Mouse (Mus musculus) midbrain, postnatal 0 days (tissue): ENCODE measurements around the gene Evi5. TPM values are rescaled to one million over a fixed set of nuclear protein-coding genes. Genes with fewer than 3 reads are reported as not detected.

ENCODE experiments used
- ATAC-seq: fragments of 200-750 bp; cut with Nextera tagmentation; 2 replicates; pipeline ENCODE4 v1.8.0; 2017; ENCODE audit warnings: moderate number of reproducible peaks, mild to moderate bottlenecking, moderate TSS enrichment, moderate library complexity; ENCODE audit not compliant: low FRiP score
- DNase-seq: peaks from one replicate; pipeline ENCODE4 v3.0.0-alpha.2; 2015; ENCODE audit warnings: low spot score
- H3K27ac ChIP-seq: fragments of 300-500 bp; sonication (generic); 2 replicates; pipeline ENCODE4 v1.5.1; 2014; ENCODE audit warnings: low read depth, mild to moderate bottlenecking, low read length, mixed read lengths
- H3K27me3 ChIP-seq: fragments of 300-500 bp; sonication (generic); 2 replicates; pipeline ENCODE4 v1.6.1; 2014; ENCODE audit warnings: low read length, control low read depth, mixed read lengths; ENCODE audit not compliant: insufficient read depth
- H3K36me3 ChIP-seq: fragments of 300-500 bp; sonication (generic); 2 replicates; pipeline ENCODE4 v1.6.1; 2014; ENCODE audit warnings: low read length, control low read depth, mixed read lengths; ENCODE audit not compliant: insufficient read depth
- H3K4me1 ChIP-seq: fragments of 300-500 bp; sonication (generic); 2 replicates; pipeline ENCODE4 v1.6.1; 2014; ENCODE audit warnings: mild to moderate bottlenecking, control low read depth, antibody characterized with exemption, low read length, mixed read lengths; ENCODE audit not compliant: insufficient read depth
- H3K4me2 ChIP-seq: fragments of 300-500 bp; sonication (generic); 2 replicates; pipeline ENCODE4 v1.6.1; 2014; ENCODE audit warnings: low read depth, mild to moderate bottlenecking, low read length, mixed read lengths; ENCODE audit not compliant: poor library complexity, severe bottlenecking
- H3K4me3 ChIP-seq: fragments of 300-500 bp; sonication (generic); 2 replicates; pipeline ENCODE4 v1.5.1; 2014; ENCODE audit warnings: low read depth, mild to moderate bottlenecking, low read length, moderate library complexity
- H3K9ac ChIP-seq: fragments of 300-500 bp; sonication (generic); replicated peaks from 2 replicates; pipeline ENCODE4 v1.6.1; 2014; ENCODE audit warnings: mild to moderate bottlenecking, low read length, moderate library complexity, mixed read lengths; ENCODE audit not compliant: poor library complexity, severe bottlenecking
- H3K9me3 ChIP-seq: fragments of 300-500 bp; sonication (generic); 2 replicates; pipeline ENCODE4 v1.6.1; 2016; ENCODE audit warnings: low read length, control low read depth
- CTCF ChIP-seq: IDR thresholded peaks from 2 replicates; pipeline ENCODE4 v1.5.1; 2016; ENCODE audit warnings: antibody characterized with exemption, mild to moderate bottlenecking
- WGBS: fragments of 180-500 bp; shearing (Covaris S2); extraction: QIAGEN DNeasy Blood & Tissue Kit; methylation state at CpG from one replicate; pipeline ENCODE4 v1.1.7; 2014; 5-methylcytosine and 5-hydroxymethylcytosine counted together
- polyA plus RNA-seq: library from polyadenylated mRNA; unstranded; fragments of >200 nt; fragmentation: Nextera tagmentation; extraction: Ambion mirVana; gene quantifications from 2 replicates; pipeline ENCODE4 v1.2.1, GENCODE M21; 2015
- total RNA-seq: library from RNA; depleted of rRNA; stranded (reverse); fragments of >200 nt; gene quantifications from 2 replicates; pipeline ENCODE4 v1.2.3, GENCODE M21; 2014

Gene Evi5
- total and polyA plus RNA-seq, 2 experiments from 2014 or later: 47.1 to 55.0 TPM

DNA sequence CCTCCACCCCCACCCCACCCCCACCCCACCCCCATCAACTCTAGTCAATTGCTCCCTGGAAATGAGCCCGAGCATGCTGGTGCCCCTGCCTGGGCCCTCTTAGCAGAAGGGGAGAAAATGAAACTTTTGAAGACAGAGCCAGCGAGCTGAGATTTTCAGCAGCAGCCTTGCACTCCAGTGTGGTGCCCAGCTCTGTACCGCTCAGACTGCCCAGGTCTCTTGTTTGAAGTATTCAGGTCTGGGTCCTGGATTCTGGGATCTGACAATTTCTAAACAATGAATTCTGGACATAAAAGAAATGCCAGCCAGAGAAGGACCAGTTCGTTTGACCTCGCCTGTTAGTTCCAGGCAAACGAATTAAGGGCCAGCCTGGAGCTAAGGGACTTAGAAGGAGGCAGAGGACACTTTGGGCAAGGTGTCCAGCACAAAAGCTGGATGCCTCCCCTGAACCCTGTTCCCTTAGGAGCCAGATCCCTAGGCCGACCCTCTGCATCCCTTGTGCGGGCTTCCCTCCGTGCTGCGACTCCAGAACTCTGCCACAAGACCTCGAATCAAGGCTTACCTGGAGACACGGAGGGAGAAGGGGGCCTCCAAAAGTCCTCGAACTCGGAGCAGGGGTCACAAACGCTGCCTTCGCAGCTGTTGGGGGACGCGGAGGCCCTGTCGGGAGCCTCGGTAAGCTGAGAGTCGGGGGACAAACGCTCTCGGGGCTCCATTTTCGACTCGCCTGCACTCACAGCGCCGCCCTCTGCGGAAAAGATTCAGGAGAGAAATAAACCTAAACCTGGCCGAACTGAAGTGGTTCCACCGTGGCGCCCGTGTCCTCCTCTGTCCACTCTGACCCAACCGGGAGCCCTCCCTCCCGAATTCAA lies 152.0 kb downstream of the Evi5 start:
- Histone ChIP-seq H3K9me3 (no peaks in the 10 kb centered on the region), H3K4me3 (0 out of 2 replicates have a peak overlapping the region, but pooled peaks have one; percentile 5)
- TF ChIP-seq CTCF: no peak

DNA sequence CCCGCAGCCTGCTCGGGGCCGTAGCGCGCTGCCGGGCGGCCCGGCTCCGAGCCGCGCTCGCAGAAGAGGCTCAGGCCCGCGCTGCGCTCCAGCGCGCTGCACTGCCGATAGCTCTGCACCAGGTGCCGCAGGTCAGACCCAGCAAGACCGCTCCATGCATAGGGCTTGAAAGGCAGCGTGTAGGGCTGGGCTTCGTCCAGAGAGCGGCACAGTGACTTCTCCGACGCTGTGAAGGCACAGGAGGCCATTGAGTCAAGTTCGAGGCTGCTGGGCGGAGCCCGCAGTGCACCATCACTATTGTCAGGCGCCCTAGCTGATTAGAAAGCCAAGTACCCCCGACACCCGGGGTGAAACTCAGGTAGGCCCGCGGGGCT lies 153.3 kb downstream of the Evi5 start:
- H3K27me3 ChIP-seq: peaks cover 79% of the 10 kb centered on the region
- peak overlapping the region; percentile 62 for H3K4me2 ChIP-seq
- H3K36me3 ChIP-seq: no peaks in the 10 kb centered on the region
- under 1% methylated on average over 33 of the region's 33 CpGs for WGBS
- no peak overlapping the region for H3K9ac ChIP-seq
- TF ChIP-seq CTCF: no peak
- ATAC-seq (peak; percentile 32; the same call in 1 of the 2 replicates), DNase-seq (no peak)
- H3K4me3 ChIP-seq: peak overlapping the region; percentile 37
- no peak overlapping the region for H3K27ac ChIP-seq
- H3K4me1 ChIP-seq: peaks cover 19% of the 10 kb centered on the region
- no peaks in the 10 kb centered on the region for H3K9me3 ChIP-seq

More for the DNA sequence above, 152.0 kb downstream of the Evi5 start:
- Histone ChIP-seq H3K9ac (no peak overlapping the region), H3K4me1 (peaks cover 20% of the 10 kb centered on the region), H3K4me2 (peak overlapping the region; percentile 15; the same call in 1 of the 2 replicates), H3K36me3 (no peaks in the 10 kb centered on the region), H3K27ac (no peak overlapping the region), H3K27me3 (peaks cover 70% of the 10 kb centered on the region)
- WGBS: under 1% methylated on average over 34 of the region's 34 CpGs
- DNase-seq (no peak), ATAC-seq (no peak)

DNA sequence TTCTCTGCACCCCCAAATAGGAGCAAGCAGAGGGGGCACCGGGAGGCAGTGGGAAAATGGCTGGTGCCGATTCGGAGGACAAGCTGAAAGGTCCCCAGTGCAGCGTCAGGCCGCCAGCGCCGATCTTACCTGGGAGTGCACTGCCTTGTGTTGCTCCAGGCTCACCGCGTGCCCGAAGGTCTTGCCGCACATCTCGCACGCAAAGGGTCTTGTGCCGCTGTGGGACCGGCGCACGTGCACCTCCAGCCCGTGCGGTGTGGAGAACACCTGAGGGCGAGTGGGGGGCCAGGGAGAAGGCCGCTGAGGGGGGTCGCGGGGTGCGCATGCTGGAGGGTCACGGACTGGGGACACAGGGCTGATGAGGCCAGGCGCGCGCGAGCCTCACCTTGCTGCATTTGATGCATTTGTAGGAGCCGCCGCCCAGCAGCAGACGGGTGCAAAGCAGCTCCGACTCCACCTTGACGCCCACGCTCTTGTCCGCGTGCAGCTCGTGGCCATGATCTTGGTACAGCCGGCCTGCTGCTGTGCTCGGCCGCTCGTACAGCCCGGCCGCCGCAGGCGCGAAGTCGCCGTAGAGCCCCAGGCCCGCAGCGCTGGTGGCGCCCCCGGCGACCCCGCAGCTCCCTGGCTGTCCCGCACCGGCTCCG lies 153.8 kb downstream of the Evi5 start:
- Histone ChIP-seq H3K4me2 (peak overlapping the region; percentile 62), H3K9me3 (no peaks in the 10 kb centered on the region), H3K36me3 (no peaks in the 10 kb centered on the region), H3K27ac (no peak overlapping the region), H3K4me1 (peaks cover 15% of the 10 kb centered on the region), H3K27me3 (peaks cover 75% of the 10 kb centered on the region), H3K9ac (no peak overlapping the region), H3K4me3 (peak overlapping the region; percentile 37)
- 4% methylated on average over 46 of the region's 58 CpGs for WGBS
- no peak for TF ChIP-seq CTCF
- ATAC-seq: peak; percentile 45; the same call in 1 of the 2 replicates
- DNase-seq: no peak

DNA sequence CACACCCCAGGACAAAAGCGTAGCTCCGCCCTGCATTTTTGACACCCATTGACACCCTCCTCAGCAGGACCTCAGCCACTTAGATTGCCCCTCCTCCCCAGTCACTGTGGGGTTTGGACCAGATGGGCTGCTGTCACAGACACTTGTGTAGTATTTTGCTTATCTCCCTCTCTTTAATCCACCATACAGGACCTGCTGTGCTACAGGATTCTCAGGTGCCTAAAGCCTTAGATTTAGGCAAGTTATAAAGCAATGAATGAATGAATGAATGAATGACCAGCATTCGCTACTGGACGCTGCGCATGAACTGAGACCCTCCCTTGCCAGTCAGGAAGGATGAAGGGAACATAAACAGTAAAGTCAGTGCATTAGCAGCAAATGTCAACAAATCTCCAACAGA lies 154.4 kb downstream of the Evi5 start:
- no peak for TF ChIP-seq CTCF
- Histone ChIP-seq H3K9ac (no peak overlapping the region), H3K27ac (no peak overlapping the region), H3K4me3 (peak overlapping the region; percentile 37; the same call in 1 of the 2 replicates), H3K9me3 (no peaks in the 10 kb centered on the region), H3K27me3 (peaks cover 69% of the 10 kb centered on the region), H3K36me3 (no peaks in the 10 kb centered on the region), H3K4me2 (no peak overlapping the region; the same call in 1 of the 2 replicates), H3K4me1 (peaks cover 15% of the 10 kb centered on the region)
- ATAC-seq: no peak
- 6% methylated on average over 5 of the region's 5 CpGs for WGBS
- DNase-seq: no peak

DNA sequence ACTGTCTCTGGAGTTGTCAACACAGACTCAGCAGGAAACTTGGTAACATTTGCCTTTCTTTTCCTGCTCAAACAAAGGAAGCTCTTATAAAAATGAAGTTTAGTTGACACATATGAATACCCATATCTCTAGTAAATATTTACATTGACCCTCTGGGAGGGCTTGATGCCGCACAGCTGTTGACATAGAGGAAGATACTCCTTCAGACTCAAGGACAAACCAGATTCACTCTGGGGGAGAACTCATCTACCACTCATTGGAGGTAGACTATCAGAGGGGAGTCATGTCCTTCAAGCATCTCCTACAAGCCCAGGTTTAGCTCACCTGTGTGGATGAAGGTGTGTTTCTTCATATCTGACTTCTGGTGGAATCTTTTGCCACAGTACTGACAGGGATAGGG lies 155.1 kb downstream of the Evi5 start:
- DNase-seq: no peak
- Histone ChIP-seq H3K27me3 (peaks cover 63% of the 10 kb centered on the region), H3K4me3 (no peak overlapping the region), H3K27ac (no peak overlapping the region), H3K36me3 (no peaks in the 10 kb centered on the region), H3K9me3 (no peaks in the 10 kb centered on the region), H3K4me2 (no peak overlapping the region), H3K4me1 (peaks cover 11% of the 10 kb centered on the region), H3K9ac (no peak overlapping the region)
- 33% methylated on average over 1 of the region's 1 CpGs for whole genome bisulfite sequencing
- TF ChIP-seq CTCF: no peak
- no peak for ATAC-seq

DNA sequence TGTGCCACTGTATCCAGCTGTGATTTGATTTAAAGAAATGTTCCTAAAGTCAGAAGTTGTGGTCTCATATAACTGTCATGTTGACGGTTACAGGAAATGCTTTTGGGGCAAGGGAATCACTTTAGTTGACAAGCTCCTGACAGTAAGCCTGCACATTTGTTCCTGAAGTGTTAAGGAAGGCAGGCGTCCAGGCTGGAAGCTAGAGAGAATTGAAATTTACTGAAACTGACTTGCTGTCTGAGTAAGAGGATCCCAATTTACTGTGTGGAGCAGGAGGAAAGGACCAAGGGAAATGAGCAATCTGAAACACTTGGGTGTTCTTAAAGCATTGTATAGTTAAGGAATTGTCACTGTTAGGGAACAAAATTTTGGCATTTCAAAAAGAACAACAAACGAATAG lies 155.7 kb downstream of the Evi5 start:
- Histone ChIP-seq H3K9ac (no peak overlapping the region), H3K4me2 (no peak overlapping the region), H3K27me3 (peaks cover 62% of the 10 kb centered on the region), H3K36me3 (no peaks in the 10 kb centered on the region), H3K27ac (no peak overlapping the region), H3K4me3 (no peak overlapping the region), H3K4me1 (peaks cover 11% of the 10 kb centered on the region), H3K9me3 (no peaks in the 10 kb centered on the region)
- 21% methylated on average over 3 of the region's 3 CpGs for whole genome bisulfite sequencing
- TF ChIP-seq CTCF: no peak
- no peak for DNase-seq
- no peak for ATAC-seq
